ENCODE assay signal across 42 mouse cellular contexts in genomic region chr15:101532720-101533119, GRCm38 (mm10). TPM values are rescaled to one million over a fixed set of nuclear protein-coding genes. Genes with fewer than 3 reads are reported as not detected.
"Had no signal": no experiment of that assay in that cellular context is flagged by ENCODE, and none has a peak within 500 bp of the region (broad histone marks: within the 10 kb centered on the region; RNA-seq: fewer than 3 reads in every experiment).

TSS of gene Krt84 (minus strand) at chr15:101532820.

- H3K27me3 ChIP-seq: hindbrain, embryonic 12.5 days; hindbrain, embryonic 13.5 days; hindbrain, embryonic 15.5 days; kidney, embryonic 15.5 days had no signal

- DNase-seq: heart, postnatal 10 days; heart, postnatal 14 days; heart, postnatal 36 days; heart, postnatal 4 days; kidney, adult 11 months; kidney, adult 18-20 months; kidney, adult 2 months; kidney, adult 8-10 months; kidney, adult 9 months; kidney, postnatal 10 days; kidney, postnatal 14 days; kidney, postnatal 25 days; kidney, postnatal 36 days; kidney, postnatal 4 days; layer of hippocampus, adult 9-11 months; layer of hippocampus, postnatal 36 days had no signal

- H3K4me2 ChIP-seq: heart, embryonic 11.5 days; heart, embryonic 12.5 days; heart, embryonic 13.5 days; heart, embryonic 15.5 days; hindbrain, embryonic 12.5 days; hindbrain, embryonic 13.5 days; hindbrain, embryonic 14.5 days; hindbrain, embryonic 15.5 days; intestine, embryonic 15.5 days; kidney, embryonic 15.5 days had no signal

- H3K9ac ChIP-seq: heart, embryonic 12.5 days; heart, embryonic 13.5 days; heart, embryonic 15.5 days; hindbrain, embryonic 12.5 days; hindbrain, embryonic 13.5 days; hindbrain, embryonic 14.5 days; hindbrain, embryonic 15.5 days; intestine, embryonic 15.5 days; kidney, embryonic 15.5 days had no signal

- H3K9me3 ChIP-seq: heart, embryonic 10.5 days; heart, embryonic 12.5 days; heart, embryonic 13.5 days; heart, embryonic 15.5 days; hindbrain, embryonic 10.5 days; hindbrain, embryonic 12.5 days; hindbrain, embryonic 15.5 days; intestine, embryonic 15.5 days; kidney, embryonic 15.5 days had no signal

- H3K27ac ChIP-seq: heart, embryonic 10.5 days; heart, embryonic 13.5 days; heart, embryonic 15.5 days; hindbrain, embryonic 10.5 days; hindbrain, embryonic 12.5 days; hindbrain, embryonic 13.5 days; hindbrain, embryonic 14.5 days; hindbrain, embryonic 15.5 days; hindbrain, postnatal 0 days; intestine, embryonic 15.5 days; kidney, embryonic 15.5 days; kidney, postnatal 0 days; layer of hippocampus, adult 2 months had no signal

- H3K4me3 ChIP-seq: heart, embryonic 10.5 days; heart, embryonic 12.5 days; heart, embryonic 13.5 days; heart, embryonic 15.5 days; hindbrain, embryonic 10.5 days; hindbrain, embryonic 12.5 days; hindbrain, embryonic 13.5 days; hindbrain, embryonic 15.5 days; intestine, embryonic 15.5 days; kidney, embryonic 15.5 days; layer of hippocampus, adult 2 months had no signal

- H3K36me3 ChIP-seq: heart, embryonic 10.5 days; heart, embryonic 12.5 days; heart, embryonic 13.5 days; heart, embryonic 15.5 days; hindbrain, embryonic 10.5 days; hindbrain, embryonic 12.5 days; hindbrain, embryonic 13.5 days; hindbrain, embryonic 15.5 days; intestine, embryonic 15.5 days; kidney, embryonic 15.5 days had no signal

- ATAC-seq: hindbrain, embryonic 16.5 days; hindbrain, postnatal 0 days; inflammation-experienced regulatory T-cells, adult 6 months; intestine, embryonic 15.5 days; intestine, embryonic 16.5 days; intestine, postnatal 0 days had no signal

- H3K4me1 ChIP-seq: heart, embryonic 10.5 days; heart, embryonic 12.5 days; heart, embryonic 13.5 days; heart, embryonic 15.5 days; hindbrain, embryonic 15.5 days had no signal

RNA-seq across cellular contexts. Expression of gene Krt84, which starts in this region (rescaled TPM):
- polyA plus RNA-seq: heart, embryonic 10.5 days; heart, embryonic 11.5 days; heart, embryonic 12.5 days; heart, embryonic 13.5 days; heart, embryonic 14.5 days; heart, embryonic 15.5 days; heart, embryonic 16.5 days; heart, postnatal 0 days; hindbrain, embryonic 10.5 days; hindbrain, embryonic 11.5 days; hindbrain, embryonic 12.5 days; hindbrain, embryonic 14.5 days; hindbrain, embryonic 16.5 days; hindbrain, postnatal 0 days; inflammation-experienced regulatory T-cells, adult 6 months; intestine, embryonic 14.5 days; kidney, adult 2 months; kidney, embryonic 14.5 days; kidney, embryonic 15.5 days; kidney, embryonic 16.5 days; kidney, postnatal 0 days had no signal
